ENCODE assay signal across 9 mouse cellular contexts in genomic region chr17:12722622-12723021, GRCm38 (mm10). TPM values are rescaled to one million over a fixed set of nuclear protein-coding genes. Genes with fewer than 3 reads are reported as not detected.
A peak's percentile ranks its signal among the peaks of the same experiment; 100 is the strongest.
DNase-seq lines count a peak whose midpoint lies in the region; ATAC-seq lines count a peak whose summit lies in the region.
"Had no signal": no experiment of that assay in that cellular context is flagged by ENCODE, and none has a peak within 500 bp of the region (broad histone marks: within the 10 kb centered on the region; RNA-seq: fewer than 3 reads in every experiment).

No protein-coding gene starts in this region.

- H3K27ac ChIP-seq in limb, embryonic 11.5 days (replicated peaks; ENCODE audit: low read depth, low read length): no peak overlapping the region; the same call in 1 of the 2 replicates
- H3K27ac ChIP-seq: layer of hippocampus, adult 2 months had no signal

- H3K4me3 ChIP-seq in limb, embryonic 11.5 days (ENCODE audit: low read depth, low read length): no peak overlapping the region
- H3K4me3 ChIP-seq: layer of hippocampus, adult 2 months had no signal

- no peak overlapping the region for H3K4me2 ChIP-seq in limb, embryonic 11.5 days (ENCODE audit: low read depth, severe bottlenecking)

- peaks cover 37% of the 10 kb centered on the region for H3K4me1 ChIP-seq in limb, embryonic 11.5 days (ENCODE audit: control insufficient read depth, insufficient read depth, low read length)

- H3K36me3 ChIP-seq in limb, embryonic 11.5 days (ENCODE audit: control insufficient read depth, insufficient read depth, low read length): peaks cover 3% of the 10 kb centered on the region; the same call in 1 of the 2 replicates

- H3K9me3 ChIP-seq in limb, embryonic 11.5 days (ENCODE audit: control insufficient read depth, low read length): no peaks in the 10 kb centered on the region

- no peaks in the 10 kb centered on the region for H3K27me3 ChIP-seq in limb, embryonic 11.5 days (ENCODE audit: control insufficient read depth, insufficient read depth, low read length)

- ATAC-seq in limb, embryonic 11.5 days (ENCODE audit: insufficient number of reproducible peaks, low FRiP score, low TSS enrichment, low read depth): no peak

- intact Hi-C loops in gastrocnemius, postnatal 36 days (cut with DNase I): loop anchor here (2.0 kb wide), 1 partner anchor 46 kb away; the partner anchor contains the start of gene Igf2r
- intact Hi-C loops in left cerebral cortex, postnatal 14 days (cut with DNase I): no loop called here

- H3K9ac ChIP-seq in limb, embryonic 11.5 days (ENCODE audit: low read length): no peak overlapping the region

- 30% methylated on average over 8 of the region's 8 CpGs for WGBS in limb, embryonic 11.5 days

- DNase-seq in thymus, postnatal 4 days: peak; percentile 26
- no peak for DNase-seq in thymus, postnatal 10 days (ENCODE audit: low spot score in 2 of 2)
- peak; percentile 43 to 64 for DNase-seq in gastrocnemius, postnatal 36 days
- peak; percentile 54 for DNase-seq in limb, embryonic 11.5 days (ENCODE audit: low spot score)
- DNase-seq in c-Kit-positive CD71-positive TER-119-positive erythroid progenitor cells, embryonic 14.5 days (ENCODE audit: low spot score): no peak
- DNase-seq in left cerebral cortex, postnatal 14 days (ENCODE audit: low spot score in 2 of 2): no peak
- no peak for DNase-seq in frontal cortex, postnatal 10 days (ENCODE audit: low spot score in 2 of 2)
- DNase-seq: thymus, adult 2 months had no signal

RNA-seq across cellular contexts. Expression of gene Igf2r, which starts 46.8 kb away (rescaled TPM):
- 10 to 100 TPM; 41.0 to 42.8 TPM for total RNA-seq in gastrocnemius, postnatal 36 days (2021)
- 28.0 and 31.5 TPM in 2 replicates for polyA plus RNA-seq in limb, embryonic 11.5 days (2014; fragmentation: Nextera tagmentation; extraction: Ambion mirVana)
- total RNA-seq in left cerebral cortex, postnatal 14 days (2021): 10 to 100 TPM; 25.8 to 25.9 TPM

RNA-seq across cellular contexts. Expression of gene Slc22a1, which starts 47.0 kb away (rescaled TPM):
- not detected for total RNA-seq in gastrocnemius, postnatal 36 days (2021)
- not detected in 2 replicates for polyA plus RNA-seq in limb, embryonic 11.5 days (2014; fragmentation: Nextera tagmentation; extraction: Ambion mirVana)
- 1 to 10 TPM; 2.1 to 3.7 TPM for total RNA-seq in left cerebral cortex, postnatal 14 days (2021)
- total RNA-seq: layer of hippocampus, adult 2 months had no signal

Comparison
In these comparisons a context has a peak if more than half of its experiments do, and no peak if none do; other contexts are left out.
1. DNase-seq: peak in thymus, postnatal 4 days (single experiment), gastrocnemius, postnatal 36 days (2 of 2) and limb, embryonic 11.5 days (single experiment); none in thymus, postnatal 10 days (0 of 2), c-Kit-positive CD71-positive TER-119-positive erythroid progenitor cells, embryonic 14.5 days (single experiment), left cerebral cortex, postnatal 14 days (0 of 2) and frontal cortex, postnatal 10 days (0 of 2).